Mouse (Mus musculus): Measurements from ENCODE around the gene Nek1.
"Not testable (repeated sequence)": the region's sequence is repeated elsewhere in the genome, so short reads cannot be mapped to it uniquely, and the experiment has no call there.

The Nek1 gene

DNA sequence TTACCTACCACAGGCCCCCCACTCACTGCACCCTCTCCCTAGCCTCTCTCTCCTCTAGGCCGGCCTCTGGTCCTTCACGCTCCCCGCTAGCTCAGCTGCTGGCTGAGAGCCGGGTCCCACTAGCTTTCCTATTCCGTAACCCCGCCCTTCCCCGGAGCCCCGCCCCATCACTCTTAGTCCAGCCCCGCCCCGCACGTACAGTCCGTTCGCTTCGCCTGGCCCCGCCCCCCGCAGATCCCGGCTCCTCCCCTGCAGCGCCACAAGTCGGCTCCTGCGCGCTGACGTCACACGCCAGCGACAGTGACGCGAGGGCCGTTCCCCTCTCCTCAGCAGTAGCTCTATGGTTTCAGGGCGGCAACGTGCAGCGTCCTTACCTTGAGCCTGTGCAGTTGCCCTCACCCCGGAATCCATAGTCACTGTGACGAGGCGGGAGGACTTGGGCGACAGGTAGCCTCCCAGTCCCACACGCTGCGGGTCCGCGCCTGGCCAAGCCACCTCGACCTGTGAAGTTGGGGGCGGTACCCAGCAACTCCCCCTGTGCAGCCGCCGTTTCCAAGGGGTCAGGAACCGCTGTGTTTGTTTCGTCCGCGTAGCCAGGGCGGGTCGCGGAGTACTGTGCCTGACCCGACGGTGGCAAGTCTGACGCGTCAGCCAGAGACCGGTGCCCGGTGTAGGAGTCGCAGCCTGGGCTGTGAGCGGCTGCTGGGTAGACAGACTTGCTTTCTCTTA lies at the start of gene Nek1:
Gene Nek1, plus strand, starts transcription at position 286 of the 729 bp plus-strand sequence.
- peak; percentile 97 for DNase-seq

DNA sequence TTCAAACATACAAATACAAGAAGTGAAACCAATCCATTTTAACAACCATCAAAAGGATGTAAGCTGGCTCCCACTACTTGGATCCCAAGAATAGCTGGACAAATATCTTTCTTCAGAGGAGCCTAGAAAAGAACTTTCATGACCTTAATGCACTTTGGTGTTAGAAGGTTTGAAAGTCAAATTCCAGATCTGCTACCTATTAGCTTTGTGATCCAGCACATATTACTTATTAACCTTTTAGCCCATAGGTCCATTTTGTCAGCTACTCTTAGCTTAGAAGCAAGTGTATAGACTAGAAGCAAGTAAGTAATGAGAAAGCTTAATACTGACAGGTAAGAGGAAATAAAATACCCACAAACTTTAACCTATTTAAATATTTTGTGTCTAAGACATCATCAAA lies 45.5 kb upstream of the Nek1 start:
- DNase-seq: no peak

DNA sequence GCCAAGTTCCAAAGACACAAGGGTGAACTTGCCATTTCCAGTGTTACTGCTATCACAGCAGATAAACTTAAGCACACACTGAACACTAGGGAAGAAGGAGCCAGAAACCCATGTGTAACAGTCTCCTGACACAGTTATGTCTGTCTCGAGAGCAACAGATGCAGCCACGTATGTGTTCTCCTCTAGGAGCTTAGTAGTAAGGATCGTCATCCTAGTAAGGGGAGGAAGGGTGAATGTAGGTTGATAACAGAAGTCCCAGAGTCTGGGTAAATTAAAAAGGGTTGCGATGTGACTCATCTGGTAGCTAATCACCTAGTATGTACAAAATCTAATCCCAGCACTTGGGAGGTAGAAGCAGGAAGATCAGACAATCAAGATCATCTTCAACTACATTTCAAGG lies 43.1 kb upstream of the Nek1 start:
- no peak for DNase-seq

DNA sequence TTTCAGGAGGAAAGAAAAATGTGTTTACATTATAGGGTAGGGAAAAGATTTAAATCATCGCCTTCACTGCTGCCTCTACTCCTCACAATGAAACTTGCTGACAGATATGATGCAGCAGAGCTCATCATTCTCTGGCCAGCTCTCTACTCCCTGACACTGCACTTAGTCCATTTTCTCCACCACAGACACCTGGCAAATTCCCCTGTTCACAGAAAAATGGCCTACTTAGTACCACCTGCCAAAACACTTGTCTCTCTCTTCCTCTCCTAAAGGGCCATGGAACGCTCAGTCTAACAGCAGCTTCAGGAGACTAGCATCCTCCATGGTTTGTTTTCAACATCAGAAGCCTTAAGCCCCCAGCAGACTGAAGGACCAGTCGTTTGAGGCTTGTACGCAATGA lies 41.7 kb upstream of the Nek1 start:
- peak; percentile 45 for DNase-seq

DNA sequence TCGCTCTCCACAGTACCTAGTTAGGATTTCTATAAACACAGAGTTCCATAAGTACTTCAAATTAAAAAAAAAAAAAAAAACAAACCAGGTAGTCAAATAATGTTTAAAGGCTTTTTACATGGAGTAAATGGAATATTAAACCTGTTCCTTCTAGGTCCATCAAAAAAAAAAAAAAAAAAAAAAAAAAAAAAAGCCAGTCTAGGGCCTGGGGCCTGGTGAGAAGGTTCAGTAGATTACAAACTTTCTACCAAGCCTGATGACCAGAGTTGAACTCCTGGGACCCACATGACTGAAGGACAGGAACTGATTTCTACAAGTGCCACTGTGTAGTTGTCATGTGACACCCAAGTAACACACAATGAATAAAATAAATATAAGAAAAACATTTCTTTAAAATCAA lies 41.2 kb upstream of the Nek1 start:
- DNase-seq: no peak

DNA sequence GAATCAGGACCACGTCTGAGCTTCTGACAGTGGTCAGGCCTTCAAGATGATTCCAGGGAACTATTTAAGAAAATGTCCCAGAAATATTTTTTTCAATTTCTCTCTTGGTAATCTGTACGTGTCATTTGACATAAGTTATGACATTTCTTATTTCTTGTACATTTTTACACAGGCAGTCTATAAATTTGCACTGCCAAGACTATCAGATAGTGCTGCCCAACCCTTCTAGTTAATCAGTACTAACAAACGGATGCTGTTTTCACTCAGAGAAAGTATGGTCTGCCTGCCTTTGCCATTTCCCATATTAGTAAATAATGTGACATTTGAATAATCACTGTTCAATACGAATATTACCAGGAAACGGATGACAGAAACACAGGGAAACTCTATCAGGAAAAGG lies 40.2 kb upstream of the Nek1 start:
- DNase-seq: no peak

DNA sequence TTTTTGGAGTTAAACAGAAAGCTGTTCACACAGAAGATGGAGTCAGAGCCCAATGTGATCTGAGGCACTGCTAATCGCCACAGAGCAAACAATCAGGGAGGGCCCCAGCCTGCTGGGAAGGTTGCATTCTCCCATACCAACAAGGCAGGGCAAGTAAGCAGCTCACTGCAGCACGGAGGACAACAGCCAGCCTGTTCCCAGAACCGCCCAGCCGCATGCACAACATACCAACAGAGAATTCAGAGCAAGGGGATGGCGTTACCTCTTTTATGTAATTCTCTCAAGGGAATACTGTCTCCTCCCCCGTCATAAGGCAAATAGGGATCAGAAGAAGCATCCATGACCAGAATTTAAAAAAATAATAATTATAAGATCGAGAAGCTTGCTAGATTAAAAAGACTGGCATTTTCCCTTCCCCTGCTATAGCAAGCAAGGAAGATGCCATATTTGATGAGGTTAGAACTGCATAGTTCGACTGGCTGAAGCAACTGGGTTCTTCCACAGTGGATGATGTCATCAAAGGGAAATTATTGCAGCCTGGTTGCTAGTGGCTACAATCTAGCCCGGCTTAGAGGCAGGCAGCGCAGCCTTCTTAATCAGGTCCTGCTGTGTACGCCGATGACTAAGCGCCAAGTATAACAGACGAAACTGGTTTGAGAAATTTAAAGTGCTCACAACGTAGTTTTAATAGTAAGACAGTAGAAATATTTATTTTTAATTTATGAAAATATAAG lies 38.5 kb upstream of the Nek1 start:
- peak; percentile 77 for DNase-seq

DNA sequence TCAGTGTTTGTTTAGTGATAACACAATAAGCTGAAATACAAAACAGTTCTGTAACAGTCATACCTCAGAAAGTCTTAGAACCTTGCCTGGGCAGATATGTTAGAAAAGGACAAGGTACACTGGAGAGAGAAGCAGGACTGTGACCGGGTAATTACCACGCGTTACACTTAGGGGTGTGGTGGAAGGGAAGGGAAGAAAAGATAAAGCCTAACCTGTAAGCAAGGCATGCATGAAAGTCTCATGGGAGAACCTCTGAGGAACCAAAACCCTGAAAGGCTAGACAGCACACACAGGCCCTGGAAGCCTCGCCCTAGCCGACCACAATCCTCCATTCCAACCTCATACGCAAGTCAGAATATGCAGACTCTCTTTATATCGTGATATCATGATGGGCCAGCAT lies 36.1 kb upstream of the Nek1 start:
- no peak for DNase-seq

DNA sequence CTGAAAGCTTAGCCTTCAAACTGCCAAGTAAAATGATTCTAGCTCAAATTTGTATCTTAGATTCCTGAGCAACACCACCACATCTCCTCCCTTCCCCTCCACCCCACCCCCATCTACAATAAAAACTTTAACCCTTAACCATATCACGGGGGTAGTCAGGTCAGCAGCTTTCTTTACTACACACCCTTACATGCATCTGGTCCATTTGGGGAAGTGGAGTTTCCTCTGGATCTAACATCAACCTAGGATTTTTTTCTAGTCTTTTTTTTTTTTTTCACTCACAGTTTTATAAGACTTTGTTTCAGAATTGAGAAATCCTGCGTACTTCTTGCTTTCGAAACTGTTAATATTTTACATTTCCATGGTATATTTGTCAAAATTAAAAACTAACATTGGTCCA lies 30.2 kb upstream of the Nek1 start:
- DNase-seq: no peak

DNA sequence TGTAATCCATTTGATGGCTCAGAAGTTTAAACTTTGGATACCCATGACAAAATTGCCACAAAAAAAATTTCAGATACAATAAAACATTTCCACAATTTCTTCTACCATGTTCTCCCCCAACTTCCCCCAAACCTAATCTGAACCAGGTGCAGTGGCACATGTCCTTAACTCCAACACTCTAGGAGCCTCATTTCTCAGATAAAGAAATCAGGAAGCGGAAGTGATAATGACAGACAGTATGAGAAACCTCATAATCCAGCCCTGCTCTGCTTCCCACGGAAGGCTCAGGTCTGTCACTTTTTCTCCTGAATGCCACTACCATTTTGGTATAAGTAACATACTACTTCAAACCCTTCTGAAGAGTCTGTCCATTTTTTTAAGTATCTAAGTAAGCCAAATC lies 29.1 kb upstream of the Nek1 start:
- no peak for DNase-seq

DNA sequence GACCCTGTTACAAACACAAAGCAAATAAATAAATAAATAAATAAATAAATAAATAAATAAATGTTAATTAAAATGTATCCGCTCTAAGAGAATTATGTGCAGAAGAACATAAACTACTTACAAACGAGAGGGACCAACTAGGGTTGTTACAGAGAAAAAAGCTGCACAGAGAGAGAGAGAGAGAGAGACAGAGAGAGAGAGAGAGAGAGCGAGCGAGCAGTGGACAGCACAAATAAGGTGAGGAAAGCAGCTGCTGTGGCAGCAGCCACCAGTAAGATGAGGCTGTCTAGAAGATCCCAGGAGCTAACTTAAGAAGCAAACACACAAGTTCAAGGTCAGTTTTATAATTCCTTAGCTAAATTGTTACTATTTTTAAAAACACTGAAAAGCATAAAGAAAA lies 28.5 kb upstream of the Nek1 start:
- DNase-seq: no peak

DNA sequence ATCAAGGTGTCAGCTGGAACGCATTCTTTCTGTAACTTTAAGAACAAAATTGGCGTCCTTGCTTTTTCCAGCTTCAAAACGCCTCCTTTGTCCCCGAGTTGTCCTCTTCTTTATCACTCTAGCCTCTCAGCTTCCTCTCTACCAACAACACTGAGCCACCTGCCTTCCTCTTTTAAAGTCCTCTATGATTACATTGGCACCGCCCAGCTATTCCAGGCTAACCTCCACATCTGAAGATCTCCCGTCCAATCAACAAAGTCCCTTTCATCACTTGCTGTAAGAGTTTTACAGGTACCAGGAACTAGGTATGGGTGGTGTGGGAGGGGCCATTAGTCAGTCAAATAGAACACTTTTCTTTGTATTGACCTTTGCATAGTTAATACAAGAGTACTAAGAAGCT lies 27.7 kb upstream of the Nek1 start:
- no peak for DNase-seq

DNA sequence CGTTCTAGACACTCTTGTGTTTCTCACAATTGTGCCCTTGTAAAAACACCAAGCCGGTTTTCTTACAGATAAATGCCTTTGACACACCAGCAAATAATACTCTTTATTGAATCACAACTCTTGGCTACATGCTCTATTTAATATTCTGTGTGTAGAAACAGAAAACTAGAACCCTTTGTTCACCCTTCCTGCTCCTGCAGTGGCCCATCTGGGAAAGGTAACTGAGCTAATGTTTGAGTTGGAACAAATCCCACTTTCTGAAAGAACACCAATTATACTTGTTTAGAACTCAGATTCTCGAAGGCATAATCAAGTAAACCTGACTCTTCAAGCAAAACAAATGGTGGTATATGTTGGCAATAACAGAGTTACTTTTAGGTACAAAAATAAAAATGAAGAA lies 27.3 kb upstream of the Nek1 start:
- no peak for DNase-seq

DNA sequence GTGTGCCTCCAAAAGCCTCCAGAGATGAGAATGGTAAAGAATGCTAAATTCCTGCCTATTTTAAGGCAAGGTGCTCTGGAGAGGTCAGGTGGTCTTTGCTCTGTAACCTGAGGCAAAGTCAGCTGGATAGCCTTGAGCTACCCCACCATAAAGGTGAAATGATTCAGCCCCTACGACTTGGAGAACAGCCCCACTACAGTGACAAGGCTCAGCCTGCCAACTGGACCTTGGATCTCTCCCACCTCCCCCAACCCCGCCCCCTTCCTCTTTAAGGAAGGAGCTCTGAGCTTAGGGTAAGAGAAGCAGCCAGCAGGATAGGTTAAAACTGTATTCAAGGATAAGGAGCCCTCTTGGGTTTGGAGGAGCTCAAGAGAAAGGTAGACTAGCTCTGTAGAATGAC lies 23.9 kb upstream of the Nek1 start:
- DNase-seq: no peak

DNA sequence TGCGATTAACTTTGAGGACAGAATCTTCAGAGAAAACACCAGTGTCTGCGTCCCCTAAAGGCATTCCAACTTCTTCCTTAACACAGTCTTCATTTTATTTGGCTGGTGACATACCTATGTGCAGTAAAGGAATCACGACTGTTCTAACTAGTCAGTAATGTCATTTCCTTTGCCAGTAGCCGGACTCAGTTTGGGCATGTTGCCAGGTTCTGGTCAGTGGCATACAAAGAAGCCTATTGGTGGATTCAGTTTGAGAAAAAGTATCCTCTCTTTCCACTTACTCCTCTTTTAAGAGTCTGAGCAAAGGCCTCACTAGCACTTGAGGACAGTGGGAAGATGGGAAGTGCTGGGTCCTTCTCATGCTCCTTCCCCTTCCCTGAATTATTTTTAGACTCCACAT lies 21.2 kb upstream of the Nek1 start:
- DNase-seq: no peak

DNA sequence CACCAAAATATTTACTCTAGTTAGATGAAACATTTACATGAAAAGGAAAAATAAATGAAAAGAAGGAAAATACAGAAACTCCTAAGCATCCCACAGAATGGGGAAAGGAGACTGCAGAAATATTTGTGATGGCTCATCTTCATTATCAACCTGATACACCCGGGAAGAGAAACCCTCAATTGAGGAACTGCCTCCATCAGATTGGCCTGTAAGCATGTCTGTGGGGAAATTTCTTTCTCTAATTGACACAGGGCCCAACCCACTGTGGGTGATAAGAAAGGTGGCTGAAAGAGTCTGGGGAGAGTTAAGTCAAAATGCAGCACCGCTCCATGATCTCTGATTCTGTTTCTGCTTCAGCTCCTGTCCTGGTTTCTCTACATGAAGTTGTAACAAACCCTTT lies 19.5 kb upstream of the Nek1 start:
- DNase-seq: no peak

DNA sequence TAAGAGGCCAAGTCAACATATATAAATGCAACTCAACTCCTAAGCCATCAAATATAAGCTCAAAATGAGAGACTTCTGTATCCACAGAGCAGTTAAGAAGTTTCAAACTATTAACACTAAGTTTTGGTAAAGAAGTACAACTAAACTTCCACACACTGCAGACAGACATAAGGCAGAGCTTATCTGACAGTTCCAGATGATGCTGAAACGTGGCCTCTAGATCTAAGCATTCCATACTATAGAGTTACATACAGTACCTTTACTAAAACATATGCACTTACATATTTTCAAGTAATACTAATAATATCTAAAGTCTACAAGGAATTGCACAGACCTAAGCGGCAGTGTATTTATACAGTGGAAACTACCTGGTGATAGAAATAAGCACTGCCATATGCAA lies 18.2 kb upstream of the Nek1 start:
- DNase-seq: no peak

DNA sequence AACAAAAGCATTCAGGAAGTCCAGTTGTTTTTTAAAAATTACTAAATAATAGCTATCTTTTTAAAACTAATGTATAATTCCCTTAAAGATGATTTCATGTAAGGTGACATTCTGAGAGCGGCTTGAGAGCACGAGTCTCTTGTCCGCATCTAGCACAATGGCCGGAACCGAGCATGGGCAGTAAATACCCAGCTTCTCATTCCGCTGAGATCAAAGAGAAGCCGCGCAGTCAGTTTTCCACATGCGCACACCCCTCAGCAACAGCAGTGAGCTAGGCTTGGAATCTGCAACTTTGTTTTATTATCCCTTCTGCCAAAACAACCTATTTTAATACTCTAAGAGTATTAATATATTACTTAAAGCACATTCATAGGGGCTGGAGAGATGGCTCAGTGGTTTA lies 16.2 kb upstream of the Nek1 start:
- DNase-seq: no peak

DNA sequence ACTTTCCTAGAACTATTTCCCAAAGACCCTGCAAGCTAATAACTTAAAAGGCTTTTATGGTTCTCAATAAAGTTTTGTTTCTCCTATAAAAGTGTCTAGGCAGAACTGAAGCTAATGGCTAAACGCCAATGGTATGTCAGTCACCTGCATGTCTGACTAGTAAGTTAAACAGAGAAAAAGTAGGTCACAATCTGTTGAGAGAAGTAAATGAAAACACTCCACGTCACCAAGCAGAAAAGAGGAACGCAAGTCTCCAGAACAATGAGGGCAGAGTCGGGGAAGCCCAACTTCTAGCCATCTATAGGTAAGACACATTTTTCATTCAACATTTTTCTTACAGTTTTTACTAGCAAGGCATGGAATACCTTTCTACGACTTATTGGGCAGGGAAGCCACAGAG lies 14.5 kb upstream of the Nek1 start:
- DNase-seq: no peak

DNA sequence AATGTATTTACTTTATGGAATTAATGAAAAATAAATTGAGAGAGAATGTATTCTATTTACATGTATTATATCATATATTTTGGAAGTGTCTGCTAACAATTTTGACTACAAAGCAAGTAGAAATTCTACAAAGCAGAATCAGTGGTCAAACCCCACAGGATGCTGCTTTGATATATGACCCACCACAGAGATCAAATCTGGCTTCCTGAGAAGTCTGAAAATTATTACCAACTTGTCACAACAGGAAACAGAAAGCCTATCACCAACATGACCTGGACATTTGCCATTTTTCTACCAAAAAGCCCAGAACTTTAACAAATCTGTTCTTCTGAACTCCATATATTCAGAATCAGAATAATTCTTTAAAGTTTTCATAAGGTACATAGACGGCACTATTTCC lies 11.6 kb upstream of the Nek1 start:
- no peak for DNase-seq

DNA sequence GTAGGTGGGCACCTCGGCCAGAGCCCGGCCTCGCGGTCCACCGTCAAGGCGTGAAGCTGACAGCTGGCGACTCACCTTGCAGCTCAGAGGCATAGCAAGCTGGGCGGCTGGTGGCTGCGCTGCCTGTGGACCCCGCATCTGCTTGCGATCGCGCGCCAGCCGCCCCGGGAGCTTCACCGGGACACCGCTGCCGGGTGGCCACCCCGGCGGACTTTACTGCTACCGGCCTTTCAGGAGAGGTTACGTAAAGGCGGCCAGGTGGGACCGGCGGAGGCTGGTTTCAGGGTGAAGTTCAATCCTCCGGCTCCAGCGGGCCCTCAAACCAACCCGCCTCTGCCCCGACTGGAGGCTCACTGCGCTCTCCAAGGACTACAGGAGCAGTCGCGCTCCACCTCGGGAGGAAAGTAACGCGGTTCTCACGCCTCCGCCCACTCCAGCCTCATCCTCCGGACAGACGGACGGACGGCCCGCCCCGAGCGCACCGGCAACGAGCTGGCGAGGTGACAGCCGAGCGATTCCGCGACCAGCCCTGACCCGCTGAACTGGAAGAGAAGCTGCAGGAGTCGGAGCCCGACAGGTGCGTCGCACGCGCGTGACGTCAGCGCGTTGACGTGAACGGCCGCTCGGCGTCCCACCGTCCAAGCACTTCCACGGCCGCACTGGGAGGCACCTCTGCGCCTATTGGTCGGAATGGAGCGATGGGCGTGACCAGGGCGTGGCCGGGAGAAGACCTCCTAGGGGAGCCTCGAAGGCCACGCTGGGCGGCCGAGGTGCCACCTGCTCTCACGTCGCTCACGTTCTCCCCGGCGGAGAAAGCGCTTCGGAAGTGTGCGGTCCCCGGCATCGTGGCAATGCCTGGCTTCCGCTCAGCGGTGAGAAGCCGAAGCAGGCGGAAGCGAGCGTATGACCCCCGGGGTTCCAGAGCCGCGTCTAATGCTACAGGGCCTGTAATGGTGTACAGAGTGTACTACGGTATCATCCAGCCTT lies 10.0 kb upstream of the Nek1 start, which contains the start of gene Clcn3:
Gene Clcn3, minus strand, starts transcription at position 600 of the 987 bp plus-strand sequence.
- DNase-seq: peak; percentile 96

DNA sequence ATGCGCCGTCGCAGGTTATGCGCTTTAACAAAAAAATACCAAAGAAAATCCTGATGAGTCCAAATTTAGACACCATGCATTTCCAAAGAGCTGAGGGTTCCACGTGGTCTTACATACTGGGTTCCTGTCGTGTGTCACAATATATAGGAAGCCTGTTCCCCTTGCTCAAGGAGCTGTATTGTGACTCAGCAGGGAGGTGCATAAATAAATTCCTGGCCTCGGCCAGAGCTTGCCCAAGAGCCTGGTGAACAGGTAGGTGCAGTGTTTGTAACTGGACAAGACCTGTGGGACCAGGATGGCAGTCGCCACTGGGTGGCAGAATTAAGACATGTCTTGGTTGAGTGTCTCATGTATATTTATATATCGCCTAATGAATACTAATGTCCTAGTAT lies 9.3 kb upstream of the Nek1 start:
- peak; percentile 67 for DNase-seq

DNA sequence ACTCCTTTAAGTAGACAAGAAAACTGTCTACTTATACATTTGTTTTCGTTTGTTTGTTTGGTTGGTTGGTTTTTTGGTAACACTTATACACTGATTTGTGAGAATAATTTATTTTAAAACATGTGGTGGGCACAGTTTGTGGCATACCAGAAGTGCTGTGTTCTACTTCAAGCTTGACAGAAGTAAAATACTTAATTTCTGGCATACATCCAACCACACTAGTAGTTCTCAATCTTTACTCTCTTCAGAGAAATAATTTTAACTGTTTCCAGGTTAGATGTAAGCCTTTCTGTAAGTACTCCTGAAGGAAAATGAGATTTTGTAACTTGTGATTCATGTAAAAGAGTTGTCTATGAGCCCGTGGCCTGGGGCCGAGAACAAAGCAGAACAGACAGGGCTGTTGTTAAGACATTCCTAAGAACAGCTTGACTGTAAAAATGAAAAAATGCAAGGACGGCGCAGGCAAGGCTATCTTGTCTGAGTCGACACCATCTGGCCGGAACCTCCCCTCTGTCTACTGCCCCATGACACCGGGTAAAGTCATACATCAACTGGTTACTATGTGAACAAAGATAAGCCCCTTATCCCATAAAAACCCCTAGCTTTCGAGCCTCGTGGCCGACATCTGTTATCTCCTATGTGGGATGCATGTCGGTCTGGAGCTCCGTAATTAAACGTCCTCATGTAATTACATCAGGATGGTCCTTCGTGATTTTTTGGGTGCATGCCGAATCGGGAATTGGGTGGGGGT lies 8.6 kb upstream of the Nek1 start:
- DNase-seq: not testable (repeated sequence)
